16 mouse cellular contexts compared by ENCODE assay signal in the genomic region with DNA sequence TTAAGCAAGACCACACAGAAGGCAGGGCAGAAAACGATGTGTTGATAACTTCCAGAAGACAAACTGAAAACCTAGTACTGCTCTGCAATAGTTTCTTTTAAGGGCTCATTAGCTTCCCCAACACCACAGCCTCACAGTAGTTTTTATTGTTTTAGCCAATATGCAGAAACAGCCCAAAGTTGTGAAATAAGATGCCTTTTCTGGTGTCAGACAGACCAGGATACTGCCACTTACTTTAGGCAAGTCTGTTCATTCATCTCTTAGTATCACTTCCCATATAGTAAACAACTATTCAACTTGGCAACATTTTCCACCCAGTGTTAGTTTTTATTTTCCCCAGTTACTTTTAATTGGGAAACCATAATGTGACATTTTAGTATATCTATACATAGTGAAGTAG.
"Had no signal": no experiment of that assay in that cellular context is flagged by ENCODE, and none has a peak within 500 bp of the region (broad histone marks: within the 10 kb centered on the region; RNA-seq: fewer than 3 reads in every experiment).

No protein-coding gene starts in this region.

- H3K36me3 ChIP-seq: neural tube, embryonic 13.5 days had no signal

- H3K4me3 ChIP-seq: layer of hippocampus, adult 2 months; left cerebral cortex, adult 2 months; neural tube, embryonic 13.5 days had no signal

- H3K9ac ChIP-seq: liver, embryonic 14.5 days; liver, postnatal 0 days; lung, embryonic 14.5 days; neural tube, embryonic 13.5 days had no signal

- H3K4me1 ChIP-seq: neural tube, embryonic 13.5 days had no signal

- H3K4me2 ChIP-seq: lung, embryonic 14.5 days; midbrain, embryonic 11.5 days; neural tube, embryonic 13.5 days had no signal

- H3K9me3 ChIP-seq: neural tube, embryonic 13.5 days had no signal

- ATAC-seq: intestine, postnatal 0 days; liver, postnatal 0 days; lung, postnatal 0 days had no signal

- DNase-seq: kidney, adult 8-10 months; kidney, postnatal 14 days; layer of hippocampus, adult 9-11 months; liver, postnatal 0 days; lung, embryonic 14.5 days; midbrain, embryonic 14.5 days; thymus, adult 18-20 months; thymus, postnatal 36 days had no signal

- H3K27ac ChIP-seq: layer of hippocampus, adult 2 months; left cerebral cortex, adult 2 months; liver, embryonic 14.5 days; macrophage; neural tube, embryonic 13.5 days had no signal
